Mouse (Mus musculus): ENCODE measurements at regions not wholly inside any gene's neighbourhood (a gene's known extent, or its start where the extent isn't known, plus 50 kb on each side); places are given as distances from the start of the nearest gene placed in this dataset.

- TF ChIP-seq MYOG (IDR thresholded peaks at IDR 0.05; ENCODE audit: control insufficient read depth in 1 of 3, insufficient read depth in 1 of 3, insufficient read length in 2 of 3, low read depth in 2 of 3) (peak in 2 of 3 experiments; percentile 63 to 79), POLR2A (IDR thresholded peaks at IDR 0.05; ENCODE audit: insufficient read length, low read depth) (no peak), MYOD1 (IDR thresholded peaks at IDR 0.05; ENCODE audit: control insufficient read depth in 1 of 3, insufficient read length in 2 of 3, low read depth in 2 of 3) (peak in 2 of 3 experiments; percentile 73 to 87), POLR2AphosphoS2 (IDR thresholded peaks at IDR 0.05; ENCODE audit: insufficient read length, low read depth) (no peak), USF1 (IDR thresholded peaks at IDR 0.05; ENCODE audit: low read depth) (no peak), REST (IDR thresholded peaks at IDR 0.05; ENCODE audit: insufficient read depth, insufficient read length) (no peak)
These were observed 261.5 kb upstream of the Hs6st1 start for GRCm38 (mm10) chr1:35806731-35807130.
